Mouse (Mus musculus) limb, embryonic 15.5 days (tissue): ENCODE measurements around the gene Ocm. TPM values are rescaled to one million over a fixed set of nuclear protein-coding genes. Genes with fewer than 3 reads are reported as not detected.
A peak's percentile ranks its signal among the peaks of the same experiment; 100 is the strongest.
"Not testable (repeated sequence)": the region's sequence is repeated elsewhere in the genome, so short reads cannot be mapped to it uniquely, and the experiment has no call there.

Experiments used
- ATAC-seq: fragments of 200-750 bp; cut with Nextera tagmentation; 2 replicates; pipeline ENCODE4 v1.8.0; 2017; ENCODE audit warnings: low read depth, moderate TSS enrichment; ENCODE audit not compliant: insufficient number of reproducible peaks, low FRiP score, low TSS enrichment
- H3K27ac ChIP-seq: fragments of 300-500 bp; sonication (generic); 2 replicates; pipeline ENCODE4 v1.5.1; 2015; ENCODE audit warnings: moderate library complexity, mild to moderate bottlenecking, inconsistent platforms
- H3K27me3 ChIP-seq: fragments of 300-500 bp; sonication (generic); 2 replicates; pipeline ENCODE4 v1.6.1; 2015; ENCODE audit warnings: inconsistent platforms
- H3K36me3 ChIP-seq: fragments of 300-500 bp; sonication (generic); 2 replicates; pipeline ENCODE4 v1.6.1; 2015; ENCODE audit warnings: inconsistent platforms
- H3K4me1 ChIP-seq: fragments of 300-500 bp; sonication (generic); 2 replicates; pipeline ENCODE4 v1.6.1; 2015; ENCODE audit warnings: inconsistent platforms
- H3K4me2 ChIP-seq: fragments of 300-500 bp; sonication (generic); 2 replicates; pipeline ENCODE4 v1.6.1; 2015; ENCODE audit warnings: mild to moderate bottlenecking, inconsistent platforms
- H3K4me3 ChIP-seq: fragments of 300-500 bp; sonication (generic); 2 replicates; pipeline ENCODE4 v1.5.1; 2015; ENCODE audit warnings: mild to moderate bottlenecking, inconsistent platforms
- H3K9ac ChIP-seq: fragments of 300-500 bp; sonication (generic); 2 replicates; pipeline ENCODE4 v1.6.1; 2015; ENCODE audit warnings: inconsistent platforms
- H3K9me3 ChIP-seq: fragments of 300-500 bp; sonication (generic); 2 replicates; pipeline ENCODE4 v1.6.1; 2016; ENCODE audit warnings: inconsistent platforms
- WGBS: fragments of 180-500 bp; shearing (Covaris S2); methylation state at CpG from one replicate; pipeline ENCODE4 v1.1.7; 2015; 5-methylcytosine and 5-hydroxymethylcytosine counted together
- polyA plus RNA-seq: library from polyadenylated mRNA; unstranded; fragments of >200 nt; fragmentation: Nextera tagmentation; extraction: Ambion mirVana; gene quantifications from 2 replicates; pipeline ENCODE4 v1.2.1, GENCODE M21; 2015

The Ocm gene
- polyA plus RNA-seq, 1 experiment from 2014 or later, result 0.40 TPM

GRCm38 (mm10) chr5:144039886-144040285 lies 13.4 kb upstream of the Ocm start:
- no peak overlapping the region for H3K27ac ChIP-seq
- no peak overlapping the region for H3K4me2 ChIP-seq
- H3K9ac ChIP-seq, result no peak overlapping the region
- no peaks in the 10 kb centered on the region for H3K27me3 ChIP-seq
- WGBS, result 91% methylated on average over 5 of the region's 5 CpGs
- ATAC-seq, result no peak
- no peaks in the 10 kb centered on the region for H3K4me1 ChIP-seq
- H3K4me3 ChIP-seq, result no peak overlapping the region
- no peaks in the 10 kb centered on the region for H3K36me3 ChIP-seq
- no peaks in the 10 kb centered on the region for H3K9me3 ChIP-seq

- H3K36me3 ChIP-seq, result no peaks in the 10 kb centered on the region
- ATAC-seq, result no peak
- WGBS, result 77% methylated on average over 9 of the region's 9 CpGs
- H3K4me1 ChIP-seq, result no peaks in the 10 kb centered on the region
- no peaks in the 10 kb centered on the region for H3K27me3 ChIP-seq
- H3K27ac ChIP-seq, result no peak overlapping the region
- no peak overlapping the region for H3K4me3 ChIP-seq
- no peak overlapping the region for H3K4me2 ChIP-seq
- no peak overlapping the region for H3K9ac ChIP-seq
- no peaks in the 10 kb centered on the region for H3K9me3 ChIP-seq
Measured at GRCm38 (mm10) chr5:144039156-144039675, 12.7 kb upstream of the Ocm start.

- Histone ChIP-seq H3K9ac (no peak overlapping the region), H3K4me3 (no peak overlapping the region), H3K9me3 (no peaks in the 10 kb centered on the region), H3K36me3 (no peaks in the 10 kb centered on the region), H3K27me3 (no peaks in the 10 kb centered on the region), H3K4me1 (no peaks in the 10 kb centered on the region), H3K4me2 (no peak overlapping the region), H3K27ac (no peak overlapping the region)
- 47% methylated on average over 17 of the region's 17 CpGs for WGBS
- no peak for ATAC-seq
Measured at GRCm38 (mm10) chr5:144036952-144037351, 10.5 kb upstream of the Ocm start.

- H3K4me2 ChIP-seq, result no peak overlapping the region
- no peak overlapping the region for H3K27ac ChIP-seq
- no peak for ATAC-seq
- no peak overlapping the region for H3K9ac ChIP-seq
- no peaks in the 10 kb centered on the region for H3K9me3 ChIP-seq
- no peaks in the 10 kb centered on the region for H3K4me1 ChIP-seq
- H3K27me3 ChIP-seq, result no peaks in the 10 kb centered on the region
- no peaks in the 10 kb centered on the region for H3K36me3 ChIP-seq
- H3K4me3 ChIP-seq, result no peak overlapping the region
- 69% methylated on average over 7 of the region's 7 CpGs for WGBS
Measured at GRCm38 (mm10) chr5:144034567-144034966, 8.1 kb upstream of the Ocm start.

- WGBS, result 82% methylated on average over 7 of the region's 7 CpGs
- H3K27ac ChIP-seq, result no peak overlapping the region
- ATAC-seq, result no peak
- no peak overlapping the region for H3K4me3 ChIP-seq
- H3K4me2 ChIP-seq, result no peak overlapping the region
- no peaks in the 10 kb centered on the region for H3K9me3 ChIP-seq
- H3K27me3 ChIP-seq, result no peaks in the 10 kb centered on the region
- no peaks in the 10 kb centered on the region for H3K36me3 ChIP-seq
- H3K9ac ChIP-seq, result no peak overlapping the region
- no peaks in the 10 kb centered on the region for H3K4me1 ChIP-seq
Measured at GRCm38 (mm10) chr5:144032491-144032890, 6.0 kb upstream of the Ocm start.

- no peak for ATAC-seq
- Histone ChIP-seq H3K36me3 (peaks cover 14% of the 10 kb centered on the region), H3K4me2 (no peak overlapping the region), H3K27me3 (no peaks in the 10 kb centered on the region), H3K27ac (no peak overlapping the region), H3K4me3 (no peak overlapping the region), H3K9ac (no peak overlapping the region), H3K9me3 (no peaks in the 10 kb centered on the region), H3K4me1 (no peaks in the 10 kb centered on the region; the same call in 1 of the 2 replicates)
- 79% methylated on average over 9 of the region's 9 CpGs for WGBS
Measured at GRCm38 (mm10) chr5:144015845-144016244, 10.6 kb downstream of the Ocm start.

- H3K4me1 ChIP-seq, result no peaks in the 10 kb centered on the region; the same call in 1 of the 2 replicates
- H3K9ac ChIP-seq, result no peak overlapping the region
- H3K36me3 ChIP-seq, result peaks cover 20% of the 10 kb centered on the region
- WGBS, result 76% methylated on average over 3 of the region's 3 CpGs
- no peak overlapping the region for H3K27ac ChIP-seq
- no peaks in the 10 kb centered on the region for H3K27me3 ChIP-seq
- ATAC-seq, result no peak
- no peaks in the 10 kb centered on the region for H3K9me3 ChIP-seq
- H3K4me3 ChIP-seq, result peak overlapping the region; percentile 98
- H3K4me2 ChIP-seq, result peak overlapping the region; percentile 42
Measured at GRCm38 (mm10) chr5:144015312-144015650, 11.2 kb downstream of the Ocm start.

GRCm38 (mm10) chr5:144014551-144015311 lies 11.7 kb downstream of the Ocm start, which contains the start of gene Ccz1:
Gene Ccz1, minus strand, starts transcription at chr5:144014877.
- Histone ChIP-seq H3K9ac (peak within 1 kb of the TSS; percentile 85), H3K4me3 (peak within 1 kb of the TSS; percentile 98), H3K27ac (peak within 1 kb of the TSS; percentile 89), H3K27me3 (no peaks in the 10 kb centered on the region), H3K9me3 (no peaks in the 10 kb centered on the region), H3K4me1 (no peaks in the 10 kb centered on the region; the same call in 1 of the 2 replicates), H3K4me2 (peak within 1 kb of the TSS; percentile 42), H3K36me3 (peaks cover 23% of the 10 kb centered on the region)
- 3% methylated on average over 47 of the region's 47 CpGs for WGBS
- peak; percentile 94 for ATAC-seq

GRCm38 (mm10) chr5:144013366-144014134 lies 12.9 kb downstream of the Ocm start:
- not testable (repeated sequence) for H3K9me3 ChIP-seq, ATAC-seq, H3K9ac ChIP-seq, H3K27ac ChIP-seq, H3K27me3 ChIP-seq, H3K4me1 ChIP-seq
- Histone ChIP-seq H3K36me3 (peaks cover 34% of the 10 kb centered on the region), H3K4me2 (peak overlapping the region; percentile 42), H3K4me3 (peak overlapping the region; percentile 98)
- 62% methylated on average over 13 of the region's 13 CpGs for WGBS

GRCm38 (mm10) chr5:144002461-144003192 lies 23.8 kb downstream of the Ocm start:
- ATAC-seq, result no peak
- H3K9ac ChIP-seq, result no peak overlapping the region
- peaks cover 86% of the 10 kb centered on the region for H3K36me3 ChIP-seq
- H3K4me2 ChIP-seq, result no peak overlapping the region
- no peak overlapping the region for H3K27ac ChIP-seq
- H3K9me3 ChIP-seq, result no peaks in the 10 kb centered on the region
- WGBS, result 90% methylated on average over 15 of the region's 15 CpGs
- no peaks in the 10 kb centered on the region for H3K4me1 ChIP-seq
- no peaks in the 10 kb centered on the region for H3K27me3 ChIP-seq
- H3K4me3 ChIP-seq, result no peak overlapping the region

GRCm38 (mm10) chr5:143999409-143999808 lies 27.1 kb downstream of the Ocm start:
- Histone ChIP-seq H3K9ac (no peak overlapping the region), H3K4me1 (no peaks in the 10 kb centered on the region), H3K4me2 (no peak overlapping the region), H3K36me3 (peaks cover 95% of the 10 kb centered on the region), H3K9me3 (no peaks in the 10 kb centered on the region), H3K27me3 (no peaks in the 10 kb centered on the region), H3K4me3 (no peak overlapping the region), H3K27ac (no peak overlapping the region)
- ATAC-seq, result no peak
- 91% methylated on average over 1 of the region's 1 CpGs for WGBS
